Comparison of ENCODE assay signal across 10 mouse cellular contexts in the genomic region with DNA sequence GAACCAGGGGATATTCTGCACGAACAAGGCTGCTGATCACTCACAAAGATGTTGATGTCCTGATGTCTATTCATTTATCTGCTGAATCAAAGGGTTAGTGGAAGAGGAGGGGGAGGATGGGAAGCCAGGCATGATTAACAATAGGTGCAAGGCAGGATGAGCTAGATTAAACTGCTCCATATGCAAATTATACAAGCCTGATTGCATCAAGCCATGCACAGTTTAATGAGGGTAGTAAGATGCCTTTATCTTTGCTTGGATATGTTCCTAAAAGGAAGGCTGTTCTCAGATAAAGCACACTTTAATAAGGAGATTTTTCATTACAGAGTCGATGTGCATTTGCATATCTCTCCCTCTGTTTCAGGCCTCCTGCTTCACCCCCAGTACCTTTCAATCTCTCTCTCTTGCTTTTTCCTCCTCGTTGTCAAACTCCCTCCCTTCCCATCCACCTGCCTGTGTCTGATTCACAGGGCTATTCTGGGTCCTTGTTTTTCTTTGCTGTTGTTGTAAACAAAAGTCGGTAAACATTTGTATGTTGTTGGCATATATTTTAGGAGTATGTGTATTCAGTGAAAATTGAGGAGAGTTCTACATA.
"Had no signal": no experiment of that assay in that cellular context is flagged by ENCODE, and none has a peak within 500 bp of the region (broad histone marks: within the 10 kb centered on the region; RNA-seq: fewer than 3 reads in every experiment).

No protein-coding gene starts in this region.

- H3K4me1 ChIP-seq: limb, embryonic 15.5 days; liver, embryonic 12.5 days; lung, embryonic 15.5 days had no signal

- ATAC-seq: liver, embryonic 12.5 days; midbrain, embryonic 16.5 days had no signal

- DNase-seq: kidney, adult 8-10 months; kidney, postnatal 25 days; lung, postnatal 14 days; right cerebral cortex, postnatal 14 days; thymus, postnatal 36 days had no signal

- H3K36me3 ChIP-seq: limb, embryonic 15.5 days; liver, embryonic 12.5 days; lung, embryonic 15.5 days had no signal

- H3K27me3 ChIP-seq: limb, embryonic 15.5 days; liver, embryonic 12.5 days; lung, embryonic 15.5 days had no signal

- H3K27ac ChIP-seq: left cerebral cortex, adult 2 months; limb, embryonic 15.5 days; liver, embryonic 12.5 days; lung, embryonic 15.5 days had no signal

- H3K9ac ChIP-seq: limb, embryonic 15.5 days; liver, embryonic 12.5 days; lung, embryonic 15.5 days had no signal

- H3K4me2 ChIP-seq: limb, embryonic 15.5 days; liver, embryonic 12.5 days; lung, embryonic 15.5 days had no signal

- H3K9me3 ChIP-seq: limb, embryonic 15.5 days; liver, embryonic 12.5 days; lung, embryonic 15.5 days had no signal

- H3K4me3 ChIP-seq: left cerebral cortex, adult 2 months; limb, embryonic 15.5 days; liver, embryonic 12.5 days; lung, embryonic 15.5 days had no signal
